Mouse (Mus musculus): ENCODE measurements around the gene Traf1. TPM values are rescaled to one million over a fixed set of nuclear protein-coding genes. Genes with fewer than 3 reads are reported as not detected.
A peak's percentile ranks its signal among the peaks of the same experiment; 100 is the strongest.

Gene Traf1
- polyA plus RNA-seq, 1 experiment = 2.0 TPM

GRCm38 (mm10) chr2:34960966-34961365, 606 bp downstream of the Traf1 start:
- Histone ChIP-seq H3K27ac (ENCODE audit: insufficient read depth, low read length) (no peak overlapping the region), H3K4me1 (ENCODE audit: control insufficient read depth, insufficient read depth, low read length) (peaks cover 11% of the 10 kb centered on the region), H3K4me3 (ENCODE audit: insufficient read depth, low read length) (0 out of 2 replicates have a peak overlapping the region, but pooled peaks have one; percentile 0)
- TF ChIP-seq CTCF (IDR thresholded peaks at IDR 0.05; ENCODE audit: borderline replicate concordance, insufficient read depth, low read length) = no peak

- TF ChIP-seq POLR2A (IDR thresholded peaks at IDR 0.05; ENCODE audit: low read depth, low read length) (no peak), CTCF (IDR thresholded peaks at IDR 0.05; ENCODE audit: borderline replicate concordance, insufficient read depth, low read length) (no peak)
- H3K27ac ChIP-seq (ENCODE audit: insufficient read depth, low read length) = no peak overlapping the region
- no peak overlapping the region for H3K4me3 ChIP-seq (ENCODE audit: insufficient read depth, low read length)
Measured at GRCm38 (mm10) chr2:34960466-34960865, 1.1 kb downstream of the Traf1 start.

GRCm38 (mm10) chr2:34958582-34958981, 3.0 kb downstream of the Traf1 start:
- Histone ChIP-seq H3K4me1 (ENCODE audit: control insufficient read depth, insufficient read depth, low read length) (peaks cover 11% of the 10 kb centered on the region), H3K4me3 (ENCODE audit: insufficient read depth, low read length) (no peak overlapping the region), H3K27ac (ENCODE audit: insufficient read depth, low read length) (no peak overlapping the region)
- TF ChIP-seq CTCF (IDR thresholded peaks at IDR 0.05; ENCODE audit: borderline replicate concordance, insufficient read depth, low read length) (no peak), POLR2A (IDR thresholded peaks at IDR 0.05; ENCODE audit: low read depth, low read length) (no peak)

More at GRCm38 (mm10) chr2:34960466-34960865, 1.1 kb downstream of the Traf1 start:
- H3K4me1 ChIP-seq (ENCODE audit: control insufficient read depth, insufficient read depth, low read length) = peaks cover 11% of the 10 kb centered on the region

- no peak overlapping the region for H3K27ac ChIP-seq (ENCODE audit: insufficient read depth, low read length)
- TF ChIP-seq CTCF (IDR thresholded peaks at IDR 0.05; ENCODE audit: borderline replicate concordance, insufficient read depth, low read length) (no peak), POLR2A (IDR thresholded peaks at IDR 0.05; ENCODE audit: low read depth, low read length) (no peak)
- H3K4me1 ChIP-seq (ENCODE audit: control insufficient read depth, insufficient read depth, low read length) = peaks cover 8% of the 10 kb centered on the region
- H3K4me3 ChIP-seq (ENCODE audit: insufficient read depth, low read length) = no peak overlapping the region
Measured at GRCm38 (mm10) chr2:34958036-34958435, 3.5 kb downstream of the Traf1 start.

GRCm38 (mm10) chr2:34957405-34957804, 4.2 kb downstream of the Traf1 start:
- H3K27ac ChIP-seq (ENCODE audit: insufficient read depth, low read length) = no peak overlapping the region
- peaks cover 8% of the 10 kb centered on the region for H3K4me1 ChIP-seq (ENCODE audit: control insufficient read depth, insufficient read depth, low read length)
- TF ChIP-seq POLR2A (IDR thresholded peaks at IDR 0.05; ENCODE audit: low read depth, low read length) = no peak
- no peak for TF ChIP-seq CTCF (IDR thresholded peaks at IDR 0.05; ENCODE audit: borderline replicate concordance, insufficient read depth, low read length)
- H3K4me3 ChIP-seq (ENCODE audit: insufficient read depth, low read length) = no peak overlapping the region

- Histone ChIP-seq H3K27ac (ENCODE audit: insufficient read depth, low read length) (no peak overlapping the region), H3K4me3 (ENCODE audit: insufficient read depth, low read length) (no peak overlapping the region), H3K4me1 (ENCODE audit: control insufficient read depth, insufficient read depth, low read length) (peaks cover 8% of the 10 kb centered on the region)
- TF ChIP-seq CTCF (IDR thresholded peaks at IDR 0.05; ENCODE audit: borderline replicate concordance, insufficient read depth, low read length) = no peak
- TF ChIP-seq POLR2A (IDR thresholded peaks at IDR 0.05; ENCODE audit: low read depth, low read length) = no peak
Measured at GRCm38 (mm10) chr2:34956941-34957340, 4.6 kb downstream of the Traf1 start.

GRCm38 (mm10) chr2:34954344-34954743, 7.2 kb downstream of the Traf1 start:
- Histone ChIP-seq H3K27ac (ENCODE audit: insufficient read depth, low read length) (no peak overlapping the region), H3K4me1 (ENCODE audit: control insufficient read depth, insufficient read depth, low read length) (peaks cover 8% of the 10 kb centered on the region), H3K4me3 (ENCODE audit: insufficient read depth, low read length) (no peak overlapping the region)
- TF ChIP-seq CTCF (IDR thresholded peaks at IDR 0.05; ENCODE audit: borderline replicate concordance, insufficient read depth, low read length) = no peak
- TF ChIP-seq POLR2A (IDR thresholded peaks at IDR 0.05; ENCODE audit: low read depth, low read length) = no peak

GRCm38 (mm10) chr2:34953547-34954116, 7.9 kb downstream of the Traf1 start:
- Histone ChIP-seq H3K4me3 (ENCODE audit: insufficient read depth, low read length) (no peak overlapping the region), H3K27ac (ENCODE audit: insufficient read depth, low read length) (no peak overlapping the region), H3K4me1 (ENCODE audit: control insufficient read depth, insufficient read depth, low read length) (peaks cover 5% of the 10 kb centered on the region; the same call in 1 of the 2 replicates)
- TF ChIP-seq POLR2A (IDR thresholded peaks at IDR 0.05; ENCODE audit: low read depth, low read length) = no peak
- no peak for TF ChIP-seq CTCF (IDR thresholded peaks at IDR 0.05; ENCODE audit: borderline replicate concordance, insufficient read depth, low read length)

- Histone ChIP-seq H3K4me3 (ENCODE audit: insufficient read depth, low read length) (no peak overlapping the region), H3K4me1 (ENCODE audit: control insufficient read depth, insufficient read depth, low read length) (no peaks in the 10 kb centered on the region), H3K27ac (ENCODE audit: insufficient read depth, low read length) (no peak overlapping the region)
- TF ChIP-seq CTCF (IDR thresholded peaks at IDR 0.05; ENCODE audit: borderline replicate concordance, insufficient read depth, low read length) (no peak), POLR2A (IDR thresholded peaks at IDR 0.05; ENCODE audit: low read depth, low read length) (no peak)
Measured at GRCm38 (mm10) chr2:34953018-34953417, 8.6 kb downstream of the Traf1 start.

- H3K4me1 ChIP-seq (ENCODE audit: control insufficient read depth, insufficient read depth, low read length) = no peaks in the 10 kb centered on the region
- no peak for TF ChIP-seq POLR2A (IDR thresholded peaks at IDR 0.05; ENCODE audit: low read depth, low read length)
- no peak for TF ChIP-seq CTCF (IDR thresholded peaks at IDR 0.05; ENCODE audit: borderline replicate concordance, insufficient read depth, low read length)
- no peak overlapping the region for H3K4me3 ChIP-seq (ENCODE audit: insufficient read depth, low read length)
- H3K27ac ChIP-seq (ENCODE audit: insufficient read depth, low read length) = no peak overlapping the region
Measured at GRCm38 (mm10) chr2:34951469-34951868, 10.1 kb downstream of the Traf1 start.
